Mouse (Mus musculus) CD8-positive naive resting alpha-beta T cell, adult 2 months (primary cell): ENCODE measurements around the gene Plin1.

Source experiments
- DNase-seq, 2 experiments: peaks; one replicate each; pipeline ENCODE4 v3.0.0; 2022; ENCODE audit warnings: low read depth in 2 of 2, low spot score in 2 of 2

Gene Plin1

GRCm38 (mm10) chr7:79732622-79733021, at the start of gene Plin1:
Gene Plin1 (minus strand): TSS chr7:79732903.
- DNase-seq, result no peak

- no peak for DNase-seq
These were observed 49.8 kb upstream of the Plin1 start for GRCm38 (mm10) chr7:79782516-79782855.

GRCm38 (mm10) chr7:79781826-79782515, 49.3 kb upstream of the Plin1 start:
- no peak for DNase-seq

DNA sequence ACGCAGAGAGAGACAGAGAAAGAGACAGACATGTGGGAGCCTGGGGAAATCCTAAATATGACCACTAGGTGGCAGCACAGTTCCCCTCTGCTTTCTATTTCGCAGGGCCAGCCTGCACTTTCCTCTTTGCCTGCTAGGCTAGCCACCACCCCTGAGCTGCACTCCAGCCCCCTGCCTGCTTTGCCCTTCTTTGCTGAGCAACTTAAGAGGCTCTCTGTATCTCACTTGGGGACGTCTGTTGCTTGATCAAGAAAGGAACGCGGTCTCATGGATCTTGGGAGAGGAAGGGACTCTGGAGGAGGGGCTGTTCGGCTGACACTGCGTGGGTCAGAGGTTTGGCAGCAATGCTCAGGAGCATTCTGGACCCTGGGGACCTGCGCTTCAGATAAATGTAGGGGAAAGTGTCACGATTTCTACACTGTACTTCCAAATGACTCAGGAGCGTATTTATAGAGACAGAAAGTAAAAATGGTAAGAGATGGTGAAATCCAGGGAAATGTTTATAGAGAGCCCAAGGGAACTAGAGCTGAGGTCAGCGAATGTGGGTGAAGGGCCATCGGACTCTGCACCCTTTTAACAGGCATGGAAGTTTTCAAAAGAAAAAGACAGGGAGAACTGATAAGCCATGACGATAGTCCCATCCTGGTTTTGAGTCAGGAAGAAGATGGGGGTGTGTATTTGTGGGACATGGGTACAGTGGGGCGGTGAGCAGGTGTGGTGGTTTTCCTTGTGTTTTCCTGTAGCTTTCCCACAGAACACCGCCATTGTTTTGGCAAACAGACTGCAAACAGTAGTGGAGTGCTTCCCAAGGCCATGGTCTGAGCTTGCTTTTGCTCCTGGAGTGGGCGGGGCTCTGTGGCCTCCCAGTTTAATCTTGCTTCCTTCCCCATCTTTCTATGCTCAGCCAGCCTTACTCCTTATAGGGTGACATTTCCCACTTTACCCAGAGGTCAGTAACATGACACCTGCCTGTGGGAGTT, 48.2 kb upstream of the Plin1 start:
- peak; percentile 47 to 59 for DNase-seq

GRCm38 (mm10) chr7:79771561-79772512, 39.1 kb upstream of the Plin1 start:
- no peak for DNase-seq

GRCm38 (mm10) chr7:79769664-79770063, 37.0 kb upstream of the Plin1 start:
- DNase-seq, result no peak

DNA sequence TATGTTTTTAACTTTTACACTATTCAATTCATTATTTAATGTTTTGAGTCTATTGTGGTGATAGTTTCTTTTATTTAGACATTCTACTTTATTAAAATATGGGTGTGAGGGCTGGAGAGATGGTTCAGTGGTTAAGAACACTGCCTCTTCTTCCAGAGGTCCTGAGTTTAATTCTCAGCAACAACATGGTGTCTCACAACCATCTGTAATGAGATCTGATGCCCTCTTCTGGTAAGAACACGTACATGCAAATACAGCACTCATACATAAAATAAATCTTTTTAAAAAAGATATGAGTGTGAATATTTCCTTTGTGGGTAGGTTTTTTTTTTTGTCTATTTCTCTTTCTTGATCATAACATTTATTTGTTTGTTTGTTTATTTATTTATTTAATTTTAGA, 33.3 kb upstream of the Plin1 start:
- no peak for DNase-seq

- no peak for DNase-seq
These were observed 29.4 kb upstream of the Plin1 start for GRCm38 (mm10) chr7:79762106-79762505.

DNA sequence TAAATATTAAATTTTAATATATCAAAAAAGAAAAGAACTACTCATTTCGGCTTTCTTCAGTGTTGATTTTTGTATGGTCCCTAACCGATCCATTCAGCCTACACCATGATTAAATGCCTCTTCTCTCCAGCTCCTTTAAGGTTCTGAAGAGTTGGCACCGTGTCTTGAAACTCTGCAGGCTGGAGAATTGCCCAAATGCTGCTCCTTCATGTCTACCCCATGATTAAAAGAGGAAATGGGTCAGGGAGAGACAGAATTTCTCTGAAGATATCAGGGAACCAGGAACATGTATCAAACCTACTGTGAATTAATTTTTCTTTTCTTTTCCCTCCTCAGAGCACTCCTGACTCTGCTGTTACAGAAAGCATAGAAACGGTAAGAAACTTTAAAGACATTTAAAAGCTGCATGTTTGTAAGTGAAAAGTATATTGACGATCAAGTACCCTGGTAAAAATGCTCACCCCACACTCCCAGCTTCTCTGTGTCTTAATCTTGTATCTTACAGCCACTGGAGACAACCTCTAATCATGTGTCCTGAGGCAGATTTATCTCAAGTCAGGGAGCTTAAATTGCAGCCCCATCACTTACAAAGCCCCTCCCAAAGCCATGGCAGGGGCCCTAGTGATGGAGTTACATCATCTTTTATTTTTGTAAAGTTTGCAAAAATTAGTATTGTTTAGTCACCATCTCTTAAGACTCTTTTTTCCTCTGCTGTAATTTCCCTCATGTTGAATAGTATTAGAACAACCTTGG, 28.6 kb upstream of the Plin1 start:
- DNase-seq, result no peak

- DNase-seq, result no peak
These were observed 27.1 kb upstream of the Plin1 start for GRCm38 (mm10) chr7:79759766-79760165.

DNA sequence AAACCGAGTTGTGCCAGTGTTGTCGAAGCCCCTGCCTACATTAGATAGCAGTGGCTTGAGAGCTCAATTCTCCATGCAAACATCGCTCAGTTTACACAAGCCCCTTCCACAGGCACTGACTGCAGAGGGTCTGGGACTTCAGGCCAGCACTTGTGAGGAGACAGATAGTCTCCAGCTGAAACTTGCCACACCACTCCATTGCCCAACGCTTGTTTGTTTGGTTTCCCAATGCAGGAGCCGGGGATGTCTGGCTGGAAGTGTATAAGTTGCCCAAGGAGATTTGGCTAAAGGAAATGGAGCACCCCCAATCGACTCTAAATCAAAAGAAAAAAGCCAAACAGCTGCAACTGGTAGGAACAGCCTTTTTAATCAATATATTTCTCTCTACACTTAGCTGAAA, 25.5 kb upstream of the Plin1 start:
- no peak for DNase-seq

GRCm38 (mm10) chr7:79756334-79756733, 23.6 kb upstream of the Plin1 start:
- DNase-seq, result no peak

- DNase-seq, result no peak
These were observed 16.8 kb upstream of the Plin1 start for GRCm38 (mm10) chr7:79749511-79749910.

GRCm38 (mm10) chr7:79747659-79748058, 15.0 kb upstream of the Plin1 start:
- no peak for DNase-seq

DNA sequence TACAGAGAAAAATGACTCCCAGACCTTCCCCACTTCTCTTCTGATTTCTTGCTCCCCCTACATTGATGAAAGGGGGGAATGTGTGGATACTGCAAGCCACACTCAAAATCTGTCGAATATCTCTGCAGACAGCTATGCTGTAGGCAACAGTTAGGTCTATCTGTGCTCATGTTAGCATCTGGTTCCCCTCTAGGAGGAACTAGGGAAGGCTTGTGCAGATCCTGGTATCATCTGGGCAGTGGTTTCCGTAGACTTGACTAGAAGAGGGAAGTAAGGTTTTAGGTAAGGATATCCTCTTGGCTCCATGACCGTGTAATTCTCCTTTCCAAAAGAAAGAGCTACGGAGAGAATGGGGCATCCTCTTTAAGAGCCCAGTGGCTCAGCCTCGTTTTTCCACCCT, 11.9 kb upstream of the Plin1 start:
- DNase-seq, result no peak

DNA sequence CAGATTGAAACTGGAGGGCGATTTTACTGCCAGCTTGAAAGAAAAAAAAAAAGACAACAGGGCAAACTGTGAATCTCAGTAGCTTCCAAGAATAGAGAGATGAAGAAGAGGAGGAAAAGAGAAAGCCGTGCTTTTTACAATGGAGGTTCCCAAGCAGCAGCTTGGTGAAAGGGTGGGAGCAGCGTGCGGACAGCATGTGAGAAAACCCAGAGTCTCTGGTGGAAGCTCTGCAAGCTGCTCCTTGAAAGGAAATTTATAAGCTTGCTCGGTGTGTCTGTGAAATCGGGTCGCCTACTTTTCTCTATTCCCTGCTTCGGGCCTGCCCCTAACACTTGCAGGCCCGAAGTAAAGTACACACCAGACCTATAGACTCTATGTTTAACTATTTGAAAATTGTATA, 11.3 kb upstream of the Plin1 start:
- no peak for DNase-seq

DNA sequence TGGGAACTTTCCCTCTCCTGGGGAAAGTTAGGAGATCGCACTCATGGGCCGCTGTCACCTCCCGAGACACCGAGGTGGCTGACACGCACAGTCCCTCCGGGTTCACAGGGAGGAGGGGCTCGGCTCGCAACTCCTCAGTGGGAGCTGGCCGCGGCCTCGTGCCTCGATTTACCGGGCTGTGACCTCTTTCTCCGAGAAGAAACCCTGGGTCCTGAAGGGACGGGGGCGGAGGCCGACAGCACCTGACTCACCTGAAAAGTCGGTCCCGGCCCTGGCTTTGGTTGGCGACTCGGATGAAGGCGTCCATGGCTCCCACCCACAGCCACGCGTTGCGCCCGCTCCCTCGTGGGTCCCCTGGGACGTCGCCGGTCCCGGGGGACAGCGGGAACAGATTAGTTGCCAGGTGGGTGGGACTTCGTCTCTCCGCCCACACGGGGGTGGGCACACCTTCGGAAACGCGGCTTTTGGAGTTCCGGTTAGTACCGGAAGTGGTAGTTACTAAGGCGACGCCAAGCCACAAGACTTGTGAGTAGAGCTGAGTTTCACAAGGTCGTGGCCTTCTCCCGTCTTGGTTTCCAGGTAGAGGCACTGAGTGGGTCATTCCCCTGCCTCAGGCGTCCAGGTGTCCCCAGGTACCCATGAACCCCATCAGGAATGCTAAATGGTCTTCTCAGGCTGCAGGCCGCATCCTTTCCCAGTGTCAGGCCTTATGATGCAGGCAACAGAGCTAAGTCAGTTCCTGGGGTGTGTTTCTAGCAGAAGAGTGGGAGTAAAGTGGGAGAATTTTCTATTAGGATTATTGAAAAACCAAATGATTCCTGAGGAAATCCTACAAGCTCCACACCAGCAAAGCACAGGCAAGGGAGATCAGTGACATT, 10.2 kb upstream of the Plin1 start, which contains the start of the genes Pex11a and Wdr93:
Pex11a (minus strand) TSS at position 473 of the 878 bp plus-strand sequence.
Wdr93 (plus strand) TSS at position 505 of the 878 bp plus-strand sequence.
- peak; percentile 56 to 80 for DNase-seq

GRCm38 (mm10) chr7:79742277-79742658, 9.6 kb upstream of the Plin1 start:
- no peak for DNase-seq

DNA sequence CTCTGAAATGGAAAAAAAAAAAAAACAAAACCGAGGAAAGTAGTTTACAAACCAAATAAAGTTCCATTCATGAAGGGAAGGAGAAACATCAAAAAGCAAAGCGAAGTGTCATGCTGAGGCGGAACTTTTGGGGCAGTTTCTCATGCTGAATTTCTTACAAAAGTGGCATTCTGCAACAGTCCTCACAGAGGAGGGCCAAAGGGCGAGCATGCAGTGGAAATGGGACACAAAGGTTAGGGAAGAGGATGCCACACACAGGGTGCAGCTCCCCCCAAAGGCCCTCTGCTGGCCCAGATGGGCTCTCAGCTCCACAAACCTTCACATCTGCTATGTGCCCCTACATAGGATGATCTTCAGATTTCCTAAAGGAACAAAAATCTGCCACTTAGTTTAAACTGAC, 7.6 kb upstream of the Plin1 start:
- no peak for DNase-seq
